Mouse (Mus musculus): ENCODE results near the gene Pnmal2. TPM values are rescaled to one million over a fixed set of nuclear protein-coding genes. Genes with fewer than 3 reads are reported as not detected.

Gene Pnmal2
- polyA plus RNA-seq, 1 experiment from 2014 or later = 3.3 TPM

DNA sequence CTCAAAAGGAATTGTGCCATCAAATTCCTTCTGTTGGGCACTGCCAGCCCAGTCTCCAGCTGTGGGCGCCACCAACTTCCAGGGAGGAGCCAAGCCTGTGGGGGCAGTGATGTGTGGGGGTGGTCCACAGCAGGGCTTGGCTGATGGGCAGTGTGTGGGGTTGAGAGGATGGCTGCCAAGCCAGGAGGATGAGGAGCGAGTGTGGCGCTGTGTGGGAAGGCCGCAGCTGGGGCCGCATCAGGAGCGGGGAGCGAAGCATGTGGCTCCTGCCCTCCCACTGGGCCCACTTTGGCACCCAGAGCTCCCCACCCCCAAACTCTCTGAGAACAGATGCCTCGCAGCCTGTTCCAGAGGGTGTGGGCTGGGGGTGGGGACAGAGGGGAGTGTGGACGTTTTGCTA is 26.5 kb upstream of the Pnmal2 start:
- H3K4me1 ChIP-seq (ENCODE audit: insufficient read depth) = peaks cover 17% of the 10 kb centered on the region
- no peak overlapping the region for H3K4me3 ChIP-seq (ENCODE audit: low read depth, low read length)
- H3K9ac ChIP-seq = no peak overlapping the region
- DNase-seq (no peak), ATAC-seq (ENCODE audit: insufficient read depth) (no peak)
- no peaks in the 10 kb centered on the region for H3K9me3 ChIP-seq (ENCODE audit: low read depth, low read length)
- H3K4me2 ChIP-seq = no peak overlapping the region
- WGBS = 83% methylated on average over 9 of the region's 9 CpGs
- no peak for TF ChIP-seq CTCF (IDR thresholded peaks at IDR 0.05; ENCODE audit: low read depth)
- peaks cover 77% of the 10 kb centered on the region for H3K36me3 ChIP-seq (ENCODE audit: insufficient read depth)
- H3K27ac ChIP-seq (ENCODE audit: low read depth) = no peak overlapping the region; the same call in 1 of the 2 replicates
- H3K27me3 ChIP-seq (ENCODE audit: insufficient read depth, low read length) = no peaks in the 10 kb centered on the region

GRCm38 (mm10) chr7:16918670-16919069 is 25.8 kb upstream of the Pnmal2 start:
- Histone ChIP-seq H3K27me3 (ENCODE audit: insufficient read depth, low read length) (no peaks in the 10 kb centered on the region), H3K4me2 (no peak overlapping the region), H3K4me1 (ENCODE audit: insufficient read depth) (peaks cover 17% of the 10 kb centered on the region), H3K4me3 (ENCODE audit: low read depth, low read length) (no peak overlapping the region), H3K9me3 (ENCODE audit: low read depth, low read length) (no peaks in the 10 kb centered on the region), H3K9ac (no peak overlapping the region), H3K27ac (ENCODE audit: low read depth) (no peak overlapping the region), H3K36me3 (ENCODE audit: insufficient read depth) (peaks cover 77% of the 10 kb centered on the region)
- TF ChIP-seq CTCF (IDR thresholded peaks at IDR 0.05; ENCODE audit: low read depth) = no peak
- ATAC-seq (ENCODE audit: insufficient read depth) (no peak), DNase-seq (no peak)
- WGBS = 73% methylated on average over 3 of the region's 3 CpGs

DNA sequence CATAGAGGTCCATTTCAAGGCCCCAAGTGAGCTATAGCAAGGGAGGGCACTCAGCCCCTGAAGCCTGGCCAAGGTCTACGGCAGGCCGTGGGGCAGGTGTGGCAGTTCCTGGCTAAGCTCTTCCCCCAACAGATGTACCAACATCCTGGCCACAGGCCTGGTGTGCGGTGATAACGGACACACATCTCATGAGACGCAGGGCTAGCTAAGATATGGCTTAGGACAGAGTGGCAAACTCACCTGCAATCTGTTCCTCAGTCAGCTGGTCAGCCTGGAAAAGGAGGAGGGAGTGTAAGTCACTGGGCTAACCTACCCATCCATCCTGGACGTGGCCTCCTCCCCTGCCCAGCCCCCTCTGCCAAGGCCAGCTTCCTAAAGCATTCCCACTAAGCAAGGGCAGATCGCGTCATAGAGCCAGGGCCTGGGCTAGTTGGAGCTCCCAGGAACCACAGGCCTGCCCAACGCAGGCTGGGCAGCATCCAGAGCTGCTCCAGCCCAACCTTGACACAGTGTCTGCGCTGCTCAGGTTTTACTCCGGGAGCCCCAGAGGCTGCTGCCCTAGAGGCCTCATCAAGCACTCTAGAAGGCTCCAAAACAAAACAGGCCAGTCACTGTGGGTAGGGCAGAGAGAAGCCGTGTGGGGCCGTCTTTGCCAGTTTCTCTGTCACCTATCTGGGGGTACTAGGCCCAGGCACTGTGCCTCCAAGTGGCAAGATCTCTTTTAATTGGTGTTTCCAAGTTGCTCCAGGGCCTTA is 24.9 kb upstream of the Pnmal2 start:
- no peaks in the 10 kb centered on the region for H3K9me3 ChIP-seq (ENCODE audit: low read depth, low read length)
- no peak overlapping the region for H3K4me3 ChIP-seq (ENCODE audit: low read depth, low read length)
- 74% methylated on average over 13 of the region's 13 CpGs for WGBS
- ATAC-seq (ENCODE audit: insufficient read depth) = no peak
- peak overlapping the region; percentile 20; the same call in 1 of the 2 replicates for H3K9ac ChIP-seq
- H3K4me1 ChIP-seq (ENCODE audit: insufficient read depth) = peaks cover 17% of the 10 kb centered on the region
- peaks cover 73% of the 10 kb centered on the region for H3K36me3 ChIP-seq (ENCODE audit: insufficient read depth)
- no peak overlapping the region for H3K27ac ChIP-seq (ENCODE audit: low read depth)
- no peak overlapping the region for H3K4me2 ChIP-seq
- TF ChIP-seq CTCF (IDR thresholded peaks at IDR 0.05; ENCODE audit: low read depth) = no peak
- DNase-seq = no peak
- H3K27me3 ChIP-seq (ENCODE audit: insufficient read depth, low read length) = no peaks in the 10 kb centered on the region

- H3K9ac ChIP-seq = peak overlapping the region; percentile 20; the same call in 1 of the 2 replicates
- ATAC-seq (ENCODE audit: insufficient read depth) (no peak), DNase-seq (no peak)
- no peaks in the 10 kb centered on the region for H3K27me3 ChIP-seq (ENCODE audit: insufficient read depth, low read length)
- 77% methylated on average over 7 of the region's 7 CpGs for WGBS
- no peak overlapping the region for H3K27ac ChIP-seq (ENCODE audit: low read depth)
- peaks cover 67% of the 10 kb centered on the region for H3K36me3 ChIP-seq (ENCODE audit: insufficient read depth)
- H3K9me3 ChIP-seq (ENCODE audit: low read depth, low read length) = no peaks in the 10 kb centered on the region
- TF ChIP-seq CTCF (IDR thresholded peaks at IDR 0.05; ENCODE audit: low read depth) = no peak
- no peak overlapping the region for H3K4me2 ChIP-seq
- H3K4me1 ChIP-seq (ENCODE audit: insufficient read depth) = peaks cover 17% of the 10 kb centered on the region
- H3K4me3 ChIP-seq (ENCODE audit: low read depth, low read length) = no peak overlapping the region
Observed at GRCm38 (mm10) chr7:16920150-16920579, 24.3 kb upstream of the Pnmal2 start.

GRCm38 (mm10) chr7:16920818-16921791 is 23.4 kb upstream of the Pnmal2 start:
- Histone ChIP-seq H3K9ac (peak overlapping the region; percentile 83), H3K27ac (ENCODE audit: low read depth) (peak overlapping the region; percentile 63; the same call in 1 of the 2 replicates), H3K4me2 (peak overlapping the region; percentile 97), H3K36me3 (ENCODE audit: insufficient read depth) (peaks cover 58% of the 10 kb centered on the region), H3K4me1 (ENCODE audit: insufficient read depth) (peaks cover 17% of the 10 kb centered on the region), H3K27me3 (ENCODE audit: insufficient read depth, low read length) (no peaks in the 10 kb centered on the region), H3K9me3 (ENCODE audit: low read depth, low read length) (no peaks in the 10 kb centered on the region), H3K4me3 (ENCODE audit: low read depth, low read length) (peak overlapping the region; percentile 69)
- no peak for TF ChIP-seq CTCF (IDR thresholded peaks at IDR 0.05; ENCODE audit: low read depth)
- no peak for DNase-seq
- 44% methylated on average over 21 of the region's 21 CpGs for WGBS
- no peak for ATAC-seq (ENCODE audit: insufficient read depth)

DNA sequence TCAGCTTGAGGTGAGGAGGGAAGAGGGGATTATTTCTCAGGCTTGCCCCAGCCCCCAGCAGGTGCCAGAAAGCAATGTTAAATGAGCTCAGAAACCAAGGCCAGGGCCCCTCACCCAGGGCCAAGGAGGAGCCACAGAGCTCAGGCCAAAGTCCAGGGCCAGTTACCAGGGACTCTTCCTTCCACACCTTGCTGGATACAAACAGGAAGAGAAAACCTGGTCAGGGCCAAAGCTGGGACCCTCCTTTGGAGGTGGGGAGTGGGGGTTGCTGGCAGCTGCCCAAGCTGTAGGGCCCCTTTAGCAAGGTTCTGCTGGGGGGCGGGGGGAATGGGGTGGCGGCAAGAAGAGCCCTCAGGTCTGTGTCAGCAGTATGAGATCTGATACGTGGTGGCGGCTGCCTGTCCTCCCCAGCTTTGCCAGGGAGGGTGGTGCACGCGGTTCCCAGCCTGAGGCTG is 22.6 kb upstream of the Pnmal2 start:
- no peak for DNase-seq
- H3K36me3 ChIP-seq (ENCODE audit: insufficient read depth) = peaks cover 50% of the 10 kb centered on the region
- TF ChIP-seq CTCF (IDR thresholded peaks at IDR 0.05; ENCODE audit: low read depth) = no peak
- peak overlapping the region; percentile 83 for H3K9ac ChIP-seq
- WGBS = 47% methylated on average over 6 of the region's 6 CpGs
- H3K27me3 ChIP-seq (ENCODE audit: insufficient read depth, low read length) = no peaks in the 10 kb centered on the region
- H3K27ac ChIP-seq (ENCODE audit: low read depth) = peak overlapping the region; percentile 63; the same call in 1 of the 2 replicates
- peak overlapping the region; percentile 97 for H3K4me2 ChIP-seq
- ATAC-seq (ENCODE audit: insufficient read depth) = no peak
- peaks cover 17% of the 10 kb centered on the region for H3K4me1 ChIP-seq (ENCODE audit: insufficient read depth)
- H3K9me3 ChIP-seq (ENCODE audit: low read depth, low read length) = no peaks in the 10 kb centered on the region
- peak overlapping the region; percentile 69 for H3K4me3 ChIP-seq (ENCODE audit: low read depth, low read length)

Data from lung, embryonic 14.5 days (tissue).